Mouse (Mus musculus): ENCODE measurements around the gene Sftpd.
A peak's percentile ranks its signal among the peaks of the same experiment; 100 is the strongest.

Gene Sftpd

GRCm38 (mm10) chr14:41185059-41185821 lies at the start of gene Sftpd:
TSS of gene Sftpd (minus strand) at chr14:41185149.
- no peak for DNase-seq (ENCODE audit: low read depth)

GRCm38 (mm10) chr14:41198037-41198730 lies 13.2 kb upstream of the Sftpd start:
- peak; percentile 12 for DNase-seq (ENCODE audit: low read depth)

GRCm38 (mm10) chr14:41189496-41189895 lies 4.5 kb upstream of the Sftpd start:
- DNase-seq (ENCODE audit: low read depth), result no peak

- no peak for DNase-seq (ENCODE audit: low read depth)
Observed at GRCm38 (mm10) chr14:41174802-41175201, 10.1 kb downstream of the Sftpd start.

- no peak for DNase-seq (ENCODE audit: low read depth)
Observed at GRCm38 (mm10) chr14:41170514-41170913, 14.4 kb downstream of the Sftpd start.

GRCm38 (mm10) chr14:41168567-41168966 lies 16.4 kb downstream of the Sftpd start:
- DNase-seq (ENCODE audit: low read depth), result no peak

GRCm38 (mm10) chr14:41167278-41167677 lies 17.7 kb downstream of the Sftpd start:
- peak; percentile 6 for DNase-seq (ENCODE audit: low read depth)

- peak; percentile 65 for DNase-seq (ENCODE audit: low read depth)
Observed at GRCm38 (mm10) chr14:41162663-41163062, 22.3 kb downstream of the Sftpd start.

- DNase-seq (ENCODE audit: low read depth), result no peak
Observed at GRCm38 (mm10) chr14:41160743-41161142, 24.2 kb downstream of the Sftpd start.

- DNase-seq (ENCODE audit: low read depth), result no peak
Observed at GRCm38 (mm10) chr14:41160076-41160475, 24.9 kb downstream of the Sftpd start.

- no peak for DNase-seq (ENCODE audit: low read depth)
Observed at GRCm38 (mm10) chr14:41151220-41151898, 33.6 kb downstream of the Sftpd start, which contains the start of gene Mbl1. TSS of gene Mbl1 (plus strand) at chr14:41151458.

- no peak for DNase-seq (ENCODE audit: low read depth)
Observed at GRCm38 (mm10) chr14:41147356-41147755, 37.6 kb downstream of the Sftpd start.

GRCm38 (mm10) chr14:41146922-41147321 lies 38.0 kb downstream of the Sftpd start:
- DNase-seq (ENCODE audit: low read depth), result no peak

- no peak for DNase-seq (ENCODE audit: low read depth)
Observed at GRCm38 (mm10) chr14:41146035-41146434, 38.9 kb downstream of the Sftpd start.

GRCm38 (mm10) chr14:41140686-41141085 lies 44.3 kb downstream of the Sftpd start:
- DNase-seq (ENCODE audit: low read depth), result no peak

- no peak for DNase-seq (ENCODE audit: low read depth)
Observed at GRCm38 (mm10) chr14:41137006-41137405, 47.9 kb downstream of the Sftpd start.

- DNase-seq (ENCODE audit: low read depth), result no peak
Observed at GRCm38 (mm10) chr14:41131540-41131939, 53.4 kb downstream of the Sftpd start, which contains the start of gene Sftpa1. TSS of gene Sftpa1 (plus strand) at chr14:41131782.

GRCm38 (mm10) chr14:41127997-41128396 lies 57.0 kb downstream of the Sftpd start:
- DNase-seq (ENCODE audit: low read depth), result peak; percentile 57

- no peak for DNase-seq (ENCODE audit: low read depth)
Observed at GRCm38 (mm10) chr14:41124683-41125082, 60.3 kb downstream of the Sftpd start.
